Mouse (Mus musculus) mouse trophoblast stem cell (cell line): ENCODE data around the gene Sectm1a.
"Not testable (repeated sequence)": the region's sequence is repeated elsewhere in the genome, so short reads cannot be mapped to it uniquely, and the experiment has no call there.

Experiments used
- in situ Hi-C, 2 experiments: fragments of 300-500 bp; cut with MseI, MboI; formaldehyde crosslinking; loops; 2 replicates in 1 of 2; 3 replicates in 1 of 2; pipeline ENCODE4 v1.15.1; 2025

Gene Sectm1a

DNA sequence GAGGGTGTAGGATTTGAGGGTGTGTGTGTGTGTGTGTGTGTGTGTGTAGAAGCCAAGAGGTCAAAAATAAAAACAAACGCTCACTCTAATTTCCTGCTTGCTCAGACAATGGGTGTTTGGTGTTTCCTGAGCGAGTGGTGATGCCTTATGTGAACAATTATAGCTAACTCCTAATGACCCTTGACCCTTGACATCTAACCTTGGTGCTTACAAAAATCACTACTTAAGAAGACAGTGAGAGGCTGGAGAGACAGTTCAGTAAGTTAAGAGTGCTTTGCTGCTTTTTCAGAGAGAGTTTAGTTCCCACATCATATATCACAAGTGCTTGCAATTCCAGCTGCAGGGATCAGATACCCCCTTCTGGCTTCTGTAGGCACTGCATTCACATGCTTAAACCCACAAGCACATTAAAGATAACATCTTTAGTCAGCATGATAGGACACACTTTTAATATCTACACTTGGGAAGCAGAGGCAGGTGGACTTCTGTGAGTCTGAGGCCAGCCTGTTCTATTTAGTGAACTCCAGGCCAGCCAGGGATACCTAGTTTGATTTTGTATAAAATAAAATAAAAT, 33.1 kb downstream of the Sectm1a start:
- in situ Hi-C loops, result loop anchor here in 1 of 2 experiments (5.0 kb wide), 1 partner anchor 36 kb away; no protein-coding TSS in a partner anchor

GRCm38 (mm10) chr11:121045286-121045685, 35.7 kb downstream of the Sectm1a start:
- in situ Hi-C loops, result loop anchor here in 1 of 2 experiments (5.0 kb wide), 1 partner anchor 33 kb away; no protein-coding TSS in a partner anchor

- in situ Hi-C loops, result not testable (repeated sequence)
These were observed 38.0 kb downstream of the Sectm1a start for GRCm38 (mm10) chr11:121043025-121043424.

- in situ Hi-C loops, result no loop called here
These were observed 38.5 kb downstream of the Sectm1a start for GRCm38 (mm10) chr11:121042480-121042879.

- in situ Hi-C loops, result no loop called here
These were observed 39.4 kb downstream of the Sectm1a start for GRCm38 (mm10) chr11:121041636-121042035.

DNA sequence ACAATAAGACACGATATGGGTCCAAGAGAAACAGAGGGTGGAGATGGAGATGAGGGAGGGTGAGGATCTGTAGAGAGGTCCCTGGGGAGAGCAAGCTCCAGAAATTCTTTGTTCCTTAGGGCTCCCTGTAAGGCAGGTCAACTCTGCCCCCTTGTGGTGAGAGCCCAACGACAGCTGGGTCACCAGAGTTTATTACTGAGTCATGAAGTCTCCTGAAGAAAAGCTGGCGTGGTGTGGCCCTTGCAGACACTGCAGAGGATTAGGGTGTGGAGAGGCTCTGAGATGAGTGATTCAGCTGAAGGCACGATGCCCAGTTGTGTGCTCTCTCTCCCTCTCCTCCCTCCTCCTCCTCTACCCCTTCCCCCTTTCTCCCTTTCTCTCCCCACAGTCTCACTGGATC, 39.8 kb downstream of the Sectm1a start:
- in situ Hi-C loops, result no loop called here

GRCm38 (mm10) chr11:121039302-121039701, 41.7 kb downstream of the Sectm1a start, which contains the start of gene Cd7:
Cd7 (minus strand) TSS chr11:121039418.
- in situ Hi-C loops, result no loop called here

GRCm38 (mm10) chr11:121038366-121039240, 42.4 kb downstream of the Sectm1a start:
- in situ Hi-C loops, result no loop called here

DNA sequence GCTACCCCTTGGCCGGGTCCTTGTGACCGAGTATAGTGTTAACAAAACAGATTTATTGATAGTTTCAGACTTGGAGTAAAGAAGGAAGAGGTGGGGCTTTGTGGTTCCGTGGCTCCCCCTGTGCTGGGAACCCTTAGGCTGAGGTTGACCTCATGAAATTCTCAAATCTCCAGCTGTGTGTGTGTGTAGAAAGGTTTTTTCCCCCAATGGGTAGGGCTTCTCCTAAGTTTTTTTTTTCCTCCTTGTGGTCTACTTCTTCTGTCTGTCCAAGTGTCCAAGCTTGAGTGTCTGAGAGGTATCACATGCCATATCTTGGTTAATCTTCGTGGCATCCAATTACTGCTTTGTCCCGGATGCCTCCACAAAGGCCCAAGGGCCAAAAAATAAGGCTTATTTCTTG, 47.9 kb downstream of the Sectm1a start:
- in situ Hi-C loops, result no loop called here

GRCm38 (mm10) chr11:121027259-121027658, 53.8 kb downstream of the Sectm1a start:
- in situ Hi-C loops, result no loop called here

DNA sequence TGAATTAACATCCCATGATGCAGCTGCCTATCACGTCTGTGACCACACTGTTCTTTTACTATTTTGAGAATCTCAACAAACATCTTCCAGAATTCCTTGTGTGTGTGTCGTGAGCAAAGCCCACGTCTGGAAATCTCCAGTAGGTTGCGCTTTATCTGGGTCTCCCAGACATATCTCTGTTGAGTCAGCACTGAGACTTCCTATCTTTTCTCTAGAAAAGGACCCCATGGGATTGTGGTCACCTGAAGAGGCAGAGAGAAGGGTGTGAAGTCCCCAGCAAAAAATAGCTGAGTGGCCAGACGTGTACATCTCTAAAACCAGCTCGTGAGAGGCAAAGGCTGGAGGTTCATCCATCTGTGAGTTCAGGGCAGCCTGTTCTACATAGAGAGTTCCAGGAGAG, 56.9 kb downstream of the Sectm1a start:
- in situ Hi-C loops, result no loop called here

DNA sequence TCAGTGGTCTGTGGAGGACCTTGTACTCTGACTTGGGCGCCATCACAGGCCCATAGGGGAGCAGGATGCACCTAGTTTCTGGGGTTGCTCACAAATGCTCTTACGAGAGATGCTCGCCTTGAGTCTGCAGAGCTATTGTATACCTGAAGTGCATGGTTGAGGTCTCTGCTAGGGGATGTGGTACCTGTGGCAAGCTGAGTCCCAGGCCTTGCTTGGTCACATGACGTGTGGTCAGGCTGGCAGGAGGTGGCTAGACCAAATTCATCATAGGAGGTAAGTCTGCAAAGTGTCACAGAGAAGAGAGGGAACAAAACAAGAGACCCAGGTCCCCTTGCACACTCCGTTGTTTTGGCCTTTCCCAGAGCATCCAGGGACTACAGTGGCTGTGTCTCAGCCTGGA, 61.5 kb downstream of the Sectm1a start:
- in situ Hi-C loops, result no loop called here

GRCm38 (mm10) chr11:121017703-121018102, 63.3 kb downstream of the Sectm1a start:
- in situ Hi-C loops, result no loop called here
